19 mouse cellular contexts compared by ENCODE assay signal in genomic region chr1:91107548-91107947, GRCm38 (mm10). TPM values are rescaled to one million over a fixed set of nuclear protein-coding genes. Genes with fewer than 3 reads are reported as not detected.
A peak's percentile ranks its signal among the peaks of the same experiment; 100 is the strongest.
DNase-seq lines count a peak whose midpoint lies in the region; ATAC-seq and TF ChIP-seq lines count a peak whose summit lies in the region.
"Had no signal": no experiment of that assay in that cellular context is flagged by ENCODE, and none has a peak within 500 bp of the region (broad histone marks: within the 10 kb centered on the region; RNA-seq: fewer than 3 reads in every experiment).

No protein-coding gene starts in this region.

- DNase-seq in heart, postnatal 14 days, result no peak
- DNase-seq in layer of hippocampus, adult 2 months (ENCODE audit: low spot score in 2 of 2), result no peak
- DNase-seq in layer of hippocampus, adult 18-20 months (ENCODE audit: low spot score in 2 of 2), result no peak
- peak; percentile 6 for DNase-seq in CH12.LX (ENCODE audit: extremely low read depth)
- no peak for DNase-seq in spleen, postnatal 4 days (ENCODE audit: low spot score in 2 of 2)
- no peak for DNase-seq in right cerebral cortex, postnatal 25 days
- DNase-seq: gastrocnemius, postnatal 14 days; lung, postnatal 10 days; spleen, adult 18-20 months; thymus, adult 18-20 months had no signal

- peaks cover 33% of the 10 kb centered on the region for H3K4me1 ChIP-seq in heart, embryonic 11.5 days (ENCODE audit: control insufficient read depth, insufficient read depth, low read length)
- H3K4me1 ChIP-seq in CH12.LX (ENCODE audit: control insufficient read depth in 1 of 2, insufficient read depth in 2 of 2), result no peaks in the 10 kb centered on the region
- H3K4me1 ChIP-seq in cortical plate, adult 2 months (ENCODE audit: control insufficient read depth, insufficient read depth, low read length), result no peaks in the 10 kb centered on the region
- H3K4me1 ChIP-seq: hindbrain, embryonic 15.5 days; kidney, embryonic 15.5 days; midbrain, embryonic 12.5 days had no signal

- H3K4me3 ChIP-seq in heart, embryonic 11.5 days (ENCODE audit: low read depth, low read length), result no peak overlapping the region
- no peak overlapping the region for H3K4me3 ChIP-seq in layer of hippocampus, adult 2 months
- H3K4me3 ChIP-seq in CH12.LX (replicated peaks in 1 of 3; ENCODE audit: low read depth in 2 of 3, low read length in 2 of 3, poor library complexity in 1 of 3), result no peak overlapping the region
- no peak overlapping the region for H3K4me3 ChIP-seq in cortical plate, adult 2 months (ENCODE audit: insufficient read depth, low read length)
- H3K4me3 ChIP-seq: hindbrain, embryonic 15.5 days; kidney, embryonic 15.5 days; limb, embryonic 10.5 days; midbrain, embryonic 12.5 days had no signal

- H3K27me3 ChIP-seq in heart, embryonic 11.5 days (ENCODE audit: control insufficient read depth, insufficient read depth, low read length), result no peaks in the 10 kb centered on the region
- H3K27me3 ChIP-seq in CH12.LX (replicated peaks), result no peaks in the 10 kb centered on the region
- H3K27me3 ChIP-seq: hindbrain, embryonic 15.5 days; kidney, embryonic 15.5 days; midbrain, embryonic 12.5 days had no signal

- peak; percentile 45 for TF ChIP-seq RAD21 in CH12.LX (IDR thresholded peaks at IDR 0.05; ENCODE audit: low read depth, low read length)

- TF ChIP-seq CTCF in layer of hippocampus, adult 2 months (conservative IDR thresholded peaks at IDR 0.05), result peak; percentile 65
- TF ChIP-seq CTCF in CH12.LX (conservative IDR thresholded peaks at IDR 0.05 in 1 of 2, IDR thresholded peaks at IDR 0.05 in 1 of 2; ENCODE audit: low read depth in 2 of 2, low read length in 2 of 2), result peak in 1 of 2 experiments; percentile 53; a peak in 2 of 4 replicates
- peak; percentile 45 for TF ChIP-seq CTCF in cortical plate, adult 2 months (IDR thresholded peaks at IDR 0.05; ENCODE audit: extremely low read depth, insufficient read depth, low read length)

- TF ChIP-seq EP300 in CH12.LX (IDR thresholded peaks at IDR 0.05; ENCODE audit: low read length), result no peak

- ATAC-seq in heart, embryonic 11.5 days (replicated peaks; ENCODE audit: insufficient number of reproducible peaks, low FRiP score, low TSS enrichment), result no peak
- ATAC-seq: forebrain, embryonic 16.5 days had no signal

- dilution Hi-C loops in CH12.LX (cut with MboI; ENCODE audit: extremely low pct_ligation_motif_present, extremely low pct_unique_long_range_greater_than_20kb, low sequenced_read_pairs), result no loop called here

- 48% methylated on average over 5 of the region's 5 CpGs for WGBS in heart, embryonic 11.5 days (ENCODE audit: insufficient replicate concordance)

- H3K79me2 ChIP-seq in CH12.LX (replicated peaks; ENCODE audit: control insufficient read depth, extremely low read depth, insufficient read depth, poor library complexity, severe bottlenecking), result no peaks in the 10 kb centered on the region

- peaks cover 24% of the 10 kb centered on the region for H3K36me3 ChIP-seq in heart, embryonic 11.5 days (ENCODE audit: control insufficient read depth, insufficient read depth, low read length)
- peaks cover 56 to 95% of the 10 kb centered on the region in 2 experiments for H3K36me3 ChIP-seq in CH12.LX (replicated peaks in 1 of 2; ENCODE audit: control insufficient read depth in 1 of 2, insufficient read depth in 1 of 2, low read length in 1 of 2)
- H3K36me3 ChIP-seq: midbrain, embryonic 12.5 days had no signal

- H3K9me3 ChIP-seq in heart, embryonic 11.5 days (replicated peaks; ENCODE audit: control insufficient read depth, low read length), result no peaks in the 10 kb centered on the region
- H3K9me3 ChIP-seq in CH12.LX (replicated peaks; ENCODE audit: low read length), result no peaks in the 10 kb centered on the region
- H3K9me3 ChIP-seq: hindbrain, embryonic 15.5 days; kidney, embryonic 15.5 days; limb, embryonic 10.5 days; midbrain, embryonic 12.5 days had no signal

- in situ Hi-C loops in CH12.LX (cut with MboI; ENCODE audit: low pct_ligation_motif_present, low pct_unique_long_range_greater_than_20kb, low sequenced_read_pairs), result no loop called here

- no peak overlapping the region for H3K9ac ChIP-seq in heart, embryonic 11.5 days (ENCODE audit: low read depth, low read length)
- H3K9ac ChIP-seq in CH12.LX (ENCODE audit: insufficient read depth, low read depth), result no peak overlapping the region
- H3K9ac ChIP-seq: hindbrain, embryonic 15.5 days; kidney, embryonic 15.5 days; midbrain, embryonic 12.5 days had no signal

- intact Hi-C loops in heart, postnatal 14 days (cut with DNase I), result no loop called here

- TF ChIP-seq POLR2A in CH12.LX (IDR thresholded peaks at IDR 0.05; ENCODE audit: low read depth, low read length), result no peak
- no peak for TF ChIP-seq POLR2A in cortical plate, adult 2 months (IDR thresholded peaks at IDR 0.05; ENCODE audit: extremely low read depth, insufficient read depth, low read length)

- 0 out of 2 replicates have a peak overlapping the region, but pooled peaks have one; percentile 1 for H3K27ac ChIP-seq in heart, embryonic 11.5 days (ENCODE audit: low read depth, low read length)
- no peak overlapping the region for H3K27ac ChIP-seq in layer of hippocampus, adult 2 months
- no peak overlapping the region for H3K27ac ChIP-seq in CH12.LX (ENCODE audit: insufficient read depth, low read depth)
- no peak overlapping the region for H3K27ac ChIP-seq in cortical plate, adult 2 months (ENCODE audit: insufficient read depth, low read length)
- H3K27ac ChIP-seq: hindbrain, embryonic 15.5 days; kidney, embryonic 15.5 days; limb, embryonic 10.5 days; midbrain, embryonic 12.5 days had no signal

- no peak overlapping the region for H3K4me2 ChIP-seq in heart, embryonic 11.5 days
- no peak overlapping the region for H3K4me2 ChIP-seq in CH12.LX (ENCODE audit: insufficient read depth, low read depth, poor library complexity, severe bottlenecking)
- H3K4me2 ChIP-seq: hindbrain, embryonic 15.5 days; kidney, embryonic 15.5 days; midbrain, embryonic 12.5 days had no signal

TF ChIP-seq in CH12.LX, 34 proteins besides CTCF, POLR2A, EP300 and RAD21:
- TF ChIP-seq ELF1 (IDR thresholded peaks at IDR 0.05; ENCODE audit: low read depth, low read length) (no peak), NRF1 (IDR thresholded peaks at IDR 0.05; ENCODE audit: low read depth, low read length) (no peak), SMC3 (IDR thresholded peaks at IDR 0.05; ENCODE audit: low read depth, low read length) (peak; percentile 38)
TF ChIP-seq in CH12.LX: peak in this region for 1.

RNA-seq across cellular contexts. Expression of gene Rbm44, which starts 37.3 kb away (rescaled TPM):
- polyA plus RNA-seq in heart, embryonic 11.5 days (2014; fragmentation: Nextera tagmentation; extraction: Ambion mirVana), result 1.9 and 2.4 TPM in 2 replicates
- total RNA-seq in heart, postnatal 14 days (2021), result under 1 TPM; 0.10 to 0.12 TPM
- total RNA-seq in layer of hippocampus, adult 2 months (2021), result not detected
- under 1 TPM in 1 of 2 experiments, not detected in 1; 0.10 TPM for total RNA-seq in layer of hippocampus, adult 18-20 months (2021)
- total RNA-seq in CH12.LX (2012; rRNA removed) (not detected in 2 replicates), CH12.LX (2014; rRNA removed) (0.24 and 0.44 TPM in 2 replicates)
- polyA plus RNA-seq in CH12.LX (2012; ENCODE audit: insufficient read length, low read depth), result 0.23 and 0.25 TPM in 2 replicates
- 0.04 TPM in 1 of 2 replicates, not detected in the other for polyA plus RNA-seq in cortical plate, adult 2 months (2012; rRNA removed)
- total RNA-seq: gastrocnemius, postnatal 14 days; layer of hippocampus, postnatal 14 days had no signal
- polyA plus RNA-seq: C2C12 had no signal
